ENCODE assay signal across 24 mouse cellular contexts in the genomic region with DNA sequence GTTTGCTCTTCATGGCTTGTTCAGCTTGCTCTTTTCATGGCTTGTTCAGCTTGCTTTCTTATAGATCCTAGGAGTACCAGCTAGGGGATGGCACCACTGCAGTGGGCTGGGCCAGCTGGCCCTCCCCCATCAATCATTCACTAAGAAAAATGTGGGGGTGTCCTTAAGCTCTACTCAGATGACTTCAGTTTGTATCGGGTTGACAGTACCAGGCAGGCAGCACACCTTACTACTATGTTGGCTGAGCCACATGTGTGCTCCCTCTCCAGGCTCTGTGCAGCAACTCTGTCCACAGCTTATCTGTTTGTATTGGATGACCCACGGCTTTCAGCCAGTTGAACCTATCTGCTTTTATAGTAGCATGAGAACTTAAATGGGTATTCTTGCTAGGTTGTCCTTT. TPM values are rescaled to one million over a fixed set of nuclear protein-coding genes. Genes with fewer than 3 reads are reported as not detected.
DNase-seq lines count a peak whose midpoint lies in the region; ATAC-seq and TF ChIP-seq lines count a peak whose summit lies in the region.
"Had no signal": no experiment of that assay in that cellular context is flagged by ENCODE, and none has a peak within 500 bp of the region (broad histone marks: within the 10 kb centered on the region; RNA-seq: fewer than 3 reads in every experiment).

No protein-coding gene starts in this region.

- H3K4me2 ChIP-seq in liver, embryonic 12.5 days = no peak overlapping the region
- H3K4me2 ChIP-seq in liver, embryonic 15.5 days = no peak overlapping the region
- no peak overlapping the region for H3K4me2 ChIP-seq in liver, postnatal 0 days (ENCODE audit: low read depth, low read length)
- H3K4me2 ChIP-seq: embryonic facial prominence, embryonic 13.5 days; embryonic facial prominence, embryonic 15.5 days; forebrain, embryonic 12.5 days had no signal

- H3K27ac ChIP-seq in liver, adult 2 months (replicated peaks; ENCODE audit: insufficient read depth, low read depth, low read length) = no peak overlapping the region; the same call in 1 of the 2 replicates
- H3K27ac ChIP-seq in liver, embryonic 12.5 days = no peak overlapping the region
- H3K27ac ChIP-seq in liver, embryonic 15.5 days (replicated peaks) = peak overlapping the region; percentile 29; the same call in 1 of the 2 replicates
- 0 out of 2 replicates have a peak overlapping the region, but pooled peaks have one; percentile 30 for H3K27ac ChIP-seq in liver, postnatal 0 days (ENCODE audit: low read depth)
- H3K27ac ChIP-seq: embryonic facial prominence, embryonic 13.5 days; embryonic facial prominence, embryonic 15.5 days; forebrain, embryonic 10.5 days; forebrain, embryonic 12.5 days had no signal

- no peak for TF ChIP-seq EP300 in liver, postnatal 0 days (IDR thresholded peaks at IDR 0.05; ENCODE audit: low read depth)

- no peaks in the 10 kb centered on the region for H3K27me3 ChIP-seq in liver, adult 2 months (ENCODE audit: control insufficient read depth, insufficient read depth, low read length)
- no peaks in the 10 kb centered on the region for H3K27me3 ChIP-seq in liver, embryonic 12.5 days (replicated peaks)
- H3K27me3 ChIP-seq in liver, embryonic 15.5 days = no peaks in the 10 kb centered on the region
- H3K27me3 ChIP-seq in liver, postnatal 0 days (ENCODE audit: insufficient read depth, low read length) = no peaks in the 10 kb centered on the region
- H3K27me3 ChIP-seq: embryonic facial prominence, embryonic 13.5 days; embryonic facial prominence, embryonic 15.5 days; forebrain, embryonic 12.5 days had no signal

- ATAC-seq in liver, embryonic 12.5 days = no peak
- ATAC-seq in liver, embryonic 15.5 days (ENCODE audit: insufficient read depth) = peak; percentile 26; the same call in 1 of the 2 replicates
- ATAC-seq in liver, postnatal 0 days = peak; percentile 55
- ATAC-seq: forebrain, embryonic 14.5 days; forebrain, embryonic 16.5 days had no signal

- no peaks in the 10 kb centered on the region for H3K9me3 ChIP-seq in liver, embryonic 12.5 days (replicated peaks)
- no peaks in the 10 kb centered on the region for H3K9me3 ChIP-seq in liver, embryonic 15.5 days (replicated peaks)
- H3K9me3 ChIP-seq in liver, postnatal 0 days (ENCODE audit: low read length) = no peaks in the 10 kb centered on the region
- H3K9me3 ChIP-seq: embryonic facial prominence, embryonic 13.5 days; embryonic facial prominence, embryonic 15.5 days; forebrain, embryonic 10.5 days; forebrain, embryonic 12.5 days had no signal

- peaks cover 24% of the 10 kb centered on the region for H3K36me3 ChIP-seq in liver, adult 2 months (ENCODE audit: control insufficient read depth, insufficient read depth, low read length)
- peaks cover 82% of the 10 kb centered on the region for H3K36me3 ChIP-seq in liver, embryonic 12.5 days
- peaks cover 80% of the 10 kb centered on the region for H3K36me3 ChIP-seq in liver, embryonic 15.5 days (replicated peaks)
- H3K36me3 ChIP-seq in liver, postnatal 0 days (replicated peaks; ENCODE audit: insufficient read depth, low read length) = peaks cover 74% of the 10 kb centered on the region

- no peak overlapping the region for H3K9ac ChIP-seq in liver, adult 2 months (ENCODE audit: low read depth, low read length)
- no peak overlapping the region for H3K9ac ChIP-seq in liver, embryonic 12.5 days
- H3K9ac ChIP-seq in liver, embryonic 15.5 days = no peak overlapping the region
- H3K9ac ChIP-seq in liver, postnatal 0 days (replicated peaks) = no peak overlapping the region
- H3K9ac ChIP-seq: embryonic facial prominence, embryonic 13.5 days; embryonic facial prominence, embryonic 15.5 days; forebrain, embryonic 12.5 days had no signal

- WGBS in liver, adult 2 months = 23% methylated on average over 2 of the region's 2 CpGs
- WGBS in liver, embryonic 12.5 days (ENCODE audit: insufficient replicate concordance) = 58% methylated on average over 2 of the region's 2 CpGs
- 49% methylated on average over 2 of the region's 2 CpGs for WGBS in liver, embryonic 15.5 days (ENCODE audit: insufficient replicate concordance)
- 35% methylated on average over 2 of the region's 2 CpGs for WGBS in liver, postnatal 0 days (ENCODE audit: insufficient replicate concordance)

- TF ChIP-seq CTCF in liver, adult 2 months (IDR thresholded peaks at IDR 0.05; ENCODE audit: low read depth, low read length) = no peak
- no peak for TF ChIP-seq CTCF in liver, postnatal 0 days (IDR thresholded peaks at IDR 0.05; ENCODE audit: low read depth)

- H3K79me2 ChIP-seq in liver, adult 2 months (ENCODE audit: control insufficient read depth, insufficient read depth, low read length) = no peaks in the 10 kb centered on the region

- DNase-seq in liver, adult 2 months (ENCODE audit: extremely low read depth, low read depth, low spot score) = peak; percentile 81
- no peak for DNase-seq in liver
- DNase-seq in liver, postnatal 0 days = no peak
- no peak for DNase-seq in adrenal gland, adult (ENCODE audit: inconsistent age in 2 of 2, low spot score in 1 of 2)
- no peak for DNase-seq in spleen, postnatal 4 days (ENCODE audit: low spot score in 2 of 2)
- DNase-seq: adrenal gland, adult 8-10 months; adrenal gland, postnatal 14 days; adrenal gland, postnatal 36 days; cerebellum, adult 11 months; cerebellum, adult 18-20 months; cerebellum, adult 8-10 months; cerebellum, adult 9-11 months; cerebellum, postnatal 14 days; cerebellum, postnatal 36 days; embryo, embryonic 11 days had no signal

- no peak overlapping the region for H3K4me3 ChIP-seq in liver, adult 2 months (ENCODE audit: insufficient read depth, low read depth, low read length)
- no peak overlapping the region for H3K4me3 ChIP-seq in liver, embryonic 12.5 days
- H3K4me3 ChIP-seq in liver, embryonic 15.5 days (replicated peaks) = no peak overlapping the region
- H3K4me3 ChIP-seq in liver, postnatal 0 days (ENCODE audit: low read depth, low read length) = no peak overlapping the region
- H3K4me3 ChIP-seq: embryonic facial prominence, embryonic 13.5 days; embryonic facial prominence, embryonic 15.5 days; erythroblast, embryonic 14.5 days; forebrain, embryonic 10.5 days; forebrain, embryonic 12.5 days had no signal

- peaks cover 30% of the 10 kb centered on the region for H3K4me1 ChIP-seq in liver, adult 2 months (ENCODE audit: control insufficient read depth, insufficient read depth, low read length)
- 0 out of 2 replicates have a peak, but pooled peaks cover 7% of the 10 kb centered on the region for H3K4me1 ChIP-seq in liver, embryonic 12.5 days
- H3K4me1 ChIP-seq in liver, embryonic 15.5 days (replicated peaks) = peaks cover 21% of the 10 kb centered on the region
- H3K4me1 ChIP-seq in liver, postnatal 0 days (ENCODE audit: insufficient read depth) = peaks cover 14% of the 10 kb centered on the region
- H3K4me1 ChIP-seq: embryonic facial prominence, embryonic 13.5 days; embryonic facial prominence, embryonic 15.5 days; forebrain, embryonic 12.5 days had no signal

- no peak for TF ChIP-seq POLR2A in liver, adult 2 months (IDR thresholded peaks at IDR 0.05; ENCODE audit: extremely low read depth, insufficient read depth, low read length)

RNA-seq across cellular contexts. Expression of gene Nudt16l1, which starts 10.1 kb away (rescaled TPM):
- 12.2 and 16.2 TPM in 2 replicates for total RNA-seq in liver, adult 2 months (2014; rRNA removed)
- polyA plus RNA-seq in liver, adult 2 months (2012; rRNA removed) = 53.5 and 57.0 TPM in 2 replicates
- polyA plus RNA-seq in liver, embryonic 12.5 days (2016; fragmentation: Nextera tagmentation; extraction: Ambion mirVana) = 61.2 and 62.7 TPM in 2 replicates
- polyA plus RNA-seq in liver, embryonic 15.5 days (2015; fragmentation: Nextera tagmentation; extraction: Ambion mirVana) = 49.0 and 50.2 TPM in 2 replicates
- polyA plus RNA-seq in liver, postnatal 0 days (2015; fragmentation: Nextera tagmentation; extraction: Ambion mirVana) = 38.9 and 40.2 TPM in 2 replicates

RNA-seq across cellular contexts. Expression of gene Anks3, which starts 35.5 kb away (rescaled TPM):
- total RNA-seq in liver, adult 2 months (2014; rRNA removed) = 11.3 and 14.2 TPM in 2 replicates
- polyA plus RNA-seq in liver, adult 2 months (2012; rRNA removed) = 16.8 and 22.3 TPM in 2 replicates
- polyA plus RNA-seq in liver, embryonic 12.5 days (2016; fragmentation: Nextera tagmentation; extraction: Ambion mirVana) = 16.8 and 19.7 TPM in 2 replicates
- polyA plus RNA-seq in liver, embryonic 15.5 days (2015; fragmentation: Nextera tagmentation; extraction: Ambion mirVana) = 14.8 and 18.5 TPM in 2 replicates
- 10.5 and 13.0 TPM in 2 replicates for polyA plus RNA-seq in liver, postnatal 0 days (2015; fragmentation: Nextera tagmentation; extraction: Ambion mirVana)

RNA-seq across cellular contexts. Expression of gene Mgrn1, which starts 42.4 kb away (rescaled TPM):
- total RNA-seq in liver, adult 2 months (2014; rRNA removed) = 28.2 and 42.8 TPM in 2 replicates
- polyA plus RNA-seq in liver, adult 2 months (2012; rRNA removed) = 59.0 and 71.0 TPM in 2 replicates
- 29.8 and 31.1 TPM in 2 replicates for polyA plus RNA-seq in liver, embryonic 12.5 days (2016; fragmentation: Nextera tagmentation; extraction: Ambion mirVana)
- 25.4 and 30.9 TPM in 2 replicates for polyA plus RNA-seq in liver, embryonic 15.5 days (2015; fragmentation: Nextera tagmentation; extraction: Ambion mirVana)
- polyA plus RNA-seq in liver, postnatal 0 days (2015; fragmentation: Nextera tagmentation; extraction: Ambion mirVana) = 34.8 and 36.7 TPM in 2 replicates

RNA-seq across cellular contexts. Expression of gene Ubald1, which starts 48.4 kb away (rescaled TPM):
- 4.0 and 7.1 TPM in 2 replicates for total RNA-seq in liver, adult 2 months (2014; rRNA removed)
- polyA plus RNA-seq in liver, adult 2 months (2012; rRNA removed) = 13.6 and 15.5 TPM in 2 replicates
- 14.7 and 16.8 TPM in 2 replicates for polyA plus RNA-seq in liver, embryonic 12.5 days (2016; fragmentation: Nextera tagmentation; extraction: Ambion mirVana)
- 10.6 and 11.5 TPM in 2 replicates for polyA plus RNA-seq in liver, embryonic 15.5 days (2015; fragmentation: Nextera tagmentation; extraction: Ambion mirVana)
- polyA plus RNA-seq in liver, postnatal 0 days (2015; fragmentation: Nextera tagmentation; extraction: Ambion mirVana) = 15.6 and 16.7 TPM in 2 replicates

Comparison
In these comparisons a context has a peak if more than half of its experiments do, and no peak if none do; other contexts are left out.
1. H3K27ac ChIP-seq: peak in liver, embryonic 15.5 days (single experiment) and liver, postnatal 0 days (single experiment); none in liver, adult 2 months (single experiment) and liver, embryonic 12.5 days (single experiment).